Mouse (Mus musculus): Measurements from ENCODE around the gene Tmem163.

Tmem163 gene

DNA sequence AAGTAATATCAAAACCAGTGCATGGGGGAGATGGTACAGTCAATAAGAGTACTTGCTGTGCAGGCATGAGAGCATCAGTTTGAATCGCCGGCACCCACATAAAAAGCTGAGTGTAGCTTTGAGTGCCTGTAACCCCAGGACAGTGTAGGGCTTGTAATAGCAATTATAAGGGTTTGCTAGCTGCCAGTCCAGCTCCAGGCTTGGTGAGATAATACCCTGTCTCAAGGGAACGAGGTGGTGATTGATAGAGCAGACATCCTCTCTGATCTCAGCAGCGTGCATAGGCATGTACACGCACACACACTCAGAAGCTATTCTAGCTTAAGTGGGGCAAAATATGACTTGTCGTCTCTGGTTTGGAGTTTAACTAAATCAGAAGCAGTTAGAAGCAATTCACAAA is 13.1 kb downstream of the Tmem163 start:
- ChIA-PET POLR2A (no interaction called here), CTCF (no interaction called here)

DNA sequence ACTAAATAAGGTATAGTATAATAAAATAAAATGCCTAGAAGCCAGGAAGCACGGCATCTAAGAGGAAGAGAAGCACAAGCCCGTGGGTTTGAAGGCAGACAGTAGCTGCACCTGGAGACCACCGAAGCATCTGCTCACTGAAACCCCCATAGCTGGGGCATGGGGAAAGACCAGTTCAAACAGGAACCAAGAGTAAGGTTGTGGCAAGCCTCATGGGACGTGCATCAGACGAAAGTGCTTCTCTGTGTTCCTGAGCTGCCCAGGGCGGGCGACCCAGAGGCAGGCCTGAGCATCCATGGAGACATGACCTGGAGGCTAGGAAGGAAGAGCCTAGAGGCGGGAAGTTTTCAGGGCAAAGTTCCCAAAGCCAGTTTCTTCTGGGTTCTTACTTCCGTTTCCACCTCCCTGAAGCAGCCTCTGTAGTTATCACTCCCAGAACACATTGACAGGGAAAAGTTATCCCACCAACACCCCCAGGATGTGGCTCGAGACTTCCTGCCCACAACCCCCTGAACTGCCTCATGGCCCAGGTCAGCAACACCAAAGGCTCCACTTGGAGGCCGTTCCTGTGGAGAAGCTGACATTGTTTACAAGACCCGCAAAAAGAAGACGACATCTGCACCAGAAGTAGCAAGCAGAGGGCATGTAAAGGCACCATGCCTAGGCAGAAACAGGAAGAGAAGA is 16.8 kb downstream of the Tmem163 start:
- ChIA-PET CTCF (no interaction called here), POLR2A (no interaction called here)

DNA sequence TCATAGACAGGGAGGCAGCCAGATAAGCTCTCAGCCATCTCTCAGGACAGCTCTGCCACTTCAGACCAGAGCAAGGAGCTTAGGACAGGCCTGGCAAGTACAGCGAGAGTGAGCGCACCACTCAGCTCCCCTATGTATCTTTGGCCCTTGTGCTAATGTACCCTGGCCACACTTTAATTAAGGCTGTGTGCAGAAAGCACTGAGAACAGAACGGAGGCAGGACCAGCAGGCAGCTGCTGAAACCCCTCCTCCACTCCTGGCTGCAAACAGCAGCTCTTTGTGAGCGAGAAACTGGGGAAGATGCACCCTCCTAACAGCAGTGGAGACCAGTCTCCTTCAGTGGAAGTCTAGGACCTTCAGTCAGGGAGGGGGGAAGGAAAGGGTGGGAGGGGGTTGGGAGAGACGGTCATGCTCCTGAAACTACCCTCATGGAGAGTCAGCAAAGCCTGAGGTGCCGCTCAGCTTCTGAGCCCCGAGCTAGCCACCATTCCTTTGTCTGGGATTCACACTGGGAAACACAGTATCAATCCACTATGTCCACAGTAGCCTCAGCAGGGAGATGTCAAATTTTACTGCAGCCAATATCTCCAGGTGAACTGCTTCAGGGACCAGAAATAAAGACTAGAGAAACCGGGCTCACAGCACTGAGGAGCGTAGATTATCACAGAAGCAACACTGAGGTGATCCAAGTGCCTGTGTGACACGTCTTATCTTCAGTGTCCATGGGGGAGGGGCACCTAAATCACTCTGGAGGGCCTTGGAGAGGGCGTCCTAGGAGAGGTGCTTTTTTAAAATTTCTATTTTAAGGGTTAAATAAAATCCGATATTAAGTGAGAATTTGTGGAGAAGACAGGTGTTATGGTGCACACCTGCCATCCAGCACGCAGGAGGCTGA is 18.0 kb downstream of the Tmem163 start:
- ChIA-PET CTCF (interaction anchor here in 2 of 4 experiments (0.6 to 0.8 kb wide), 3 partner anchors 16 to 37 kb away, joined by 3 to 10 read pairs (median 3); no protein-coding TSS in a partner anchor), POLR2A (interaction anchor here in 1 of 4 experiments (0.6 to 1.7 kb wide), 2 partner anchors 11 to 1503 kb away, joined by 4 to 5 read pairs; no protein-coding TSS in a partner anchor)

DNA sequence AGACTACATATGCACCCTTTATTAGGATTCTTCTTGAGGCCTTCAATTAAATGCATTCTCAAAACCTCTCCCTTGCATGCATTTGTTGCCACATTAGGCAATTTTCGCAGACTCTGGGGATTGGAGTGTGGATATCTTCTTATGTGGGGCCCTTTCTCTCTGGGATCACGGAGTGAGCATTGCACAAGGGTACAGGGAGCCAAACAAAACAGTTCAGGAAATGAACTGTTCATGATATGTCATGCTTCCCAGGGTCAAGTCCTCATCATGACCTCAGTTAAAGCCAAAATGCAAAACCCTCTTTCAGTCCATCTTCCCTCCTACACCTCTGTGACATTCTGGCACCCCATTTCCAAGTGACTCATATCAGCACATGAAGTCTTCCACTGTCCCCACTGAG is 27.8 kb downstream of the Tmem163 start:
- POLR2A ChIA-PET: no interaction called here
- CTCF ChIA-PET: no interaction called here

DNA sequence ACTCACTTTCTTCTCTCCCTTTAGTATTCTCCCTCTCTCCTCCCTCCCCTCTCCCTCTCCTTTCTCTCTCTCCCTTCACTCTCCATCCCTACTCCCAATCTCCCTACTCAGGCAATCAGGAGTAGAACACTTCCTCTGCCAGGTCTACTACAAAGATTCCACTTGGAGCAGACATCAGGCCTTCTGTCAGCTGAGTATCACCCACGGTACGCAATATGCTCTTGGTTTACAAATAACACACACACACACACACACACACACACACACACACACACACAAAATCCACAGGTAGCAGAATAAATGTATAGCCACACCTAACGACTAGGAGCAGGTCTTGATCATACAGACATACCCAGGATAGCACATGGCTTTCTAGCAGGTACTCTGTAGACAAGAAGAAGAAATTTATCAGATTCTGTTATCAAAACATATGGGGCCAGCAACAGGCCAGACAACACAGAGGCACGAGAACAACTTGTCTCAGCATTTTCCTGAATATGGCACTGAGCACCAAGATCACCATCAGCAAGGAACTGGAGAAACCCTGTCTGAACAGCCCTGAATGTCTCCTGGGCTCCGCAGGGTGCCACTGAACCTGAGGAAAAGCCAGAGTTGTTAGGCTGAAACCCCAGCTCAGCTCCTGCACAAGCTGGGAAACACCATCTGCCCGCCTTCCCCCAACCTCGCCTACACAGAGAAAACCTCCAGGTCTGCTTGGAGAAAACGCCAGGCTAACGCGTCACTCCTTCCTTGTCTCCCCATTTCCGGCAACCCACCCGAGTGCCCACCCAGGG is 36.2 kb downstream of the Tmem163 start:
- CTCF ChIA-PET: no interaction called here
- POLR2A ChIA-PET: no interaction called here

DNA sequence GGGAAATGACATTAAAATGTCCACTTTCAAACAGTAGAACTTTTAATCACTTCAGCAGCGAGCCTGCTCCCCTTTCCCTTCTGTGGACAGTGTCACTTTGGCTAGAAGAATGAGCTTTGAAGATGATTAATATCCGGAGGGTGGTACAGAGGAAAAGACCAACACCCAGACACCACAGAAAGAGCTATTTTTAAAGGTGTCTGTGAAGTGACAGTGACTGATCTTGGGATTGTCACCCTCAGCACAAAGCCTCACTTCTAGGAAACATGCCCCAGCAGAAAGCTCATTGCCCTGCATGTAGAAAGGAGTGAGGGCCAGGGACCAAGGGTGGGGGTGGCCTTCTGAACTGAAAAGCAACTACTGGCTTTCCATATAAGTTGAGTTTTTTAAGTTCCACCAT is 41.4 kb downstream of the Tmem163 start:
- CTCF ChIA-PET: no interaction called here
- POLR2A ChIA-PET: interaction anchor here in 1 of 4 experiments (0.6 to 1.2 kb wide), 2 partner anchors 11 to 580 kb away, joined by 3 read pairs; no protein-coding TSS in a partner anchor

DNA sequence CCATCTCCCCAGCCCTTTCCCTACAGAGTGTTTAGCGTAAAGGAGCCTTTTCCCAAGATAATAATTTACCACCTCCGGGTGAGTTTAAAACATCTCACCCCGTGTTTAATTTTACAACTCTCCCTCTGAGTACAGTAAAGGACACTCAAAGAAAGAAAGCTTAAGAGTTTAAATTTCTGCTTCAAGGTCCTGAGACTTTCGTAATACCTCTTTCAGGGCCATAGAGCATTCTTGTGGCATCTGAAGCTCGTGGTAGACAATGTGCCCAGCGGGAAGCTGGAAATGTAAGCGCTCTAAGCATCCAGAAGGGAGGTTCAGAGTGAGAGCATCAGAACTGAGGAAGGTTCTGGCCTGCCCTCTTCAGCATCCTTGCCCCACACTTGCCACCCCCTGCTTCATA is 52.2 kb downstream of the Tmem163 start:
- POLR2A ChIA-PET: interaction anchor here in 2 of 4 experiments (0.6 to 2.5 kb wide), 2 partner anchors 120 to 129 kb away, joined by 5 read pairs; no protein-coding TSS in a partner anchor

DNA sequence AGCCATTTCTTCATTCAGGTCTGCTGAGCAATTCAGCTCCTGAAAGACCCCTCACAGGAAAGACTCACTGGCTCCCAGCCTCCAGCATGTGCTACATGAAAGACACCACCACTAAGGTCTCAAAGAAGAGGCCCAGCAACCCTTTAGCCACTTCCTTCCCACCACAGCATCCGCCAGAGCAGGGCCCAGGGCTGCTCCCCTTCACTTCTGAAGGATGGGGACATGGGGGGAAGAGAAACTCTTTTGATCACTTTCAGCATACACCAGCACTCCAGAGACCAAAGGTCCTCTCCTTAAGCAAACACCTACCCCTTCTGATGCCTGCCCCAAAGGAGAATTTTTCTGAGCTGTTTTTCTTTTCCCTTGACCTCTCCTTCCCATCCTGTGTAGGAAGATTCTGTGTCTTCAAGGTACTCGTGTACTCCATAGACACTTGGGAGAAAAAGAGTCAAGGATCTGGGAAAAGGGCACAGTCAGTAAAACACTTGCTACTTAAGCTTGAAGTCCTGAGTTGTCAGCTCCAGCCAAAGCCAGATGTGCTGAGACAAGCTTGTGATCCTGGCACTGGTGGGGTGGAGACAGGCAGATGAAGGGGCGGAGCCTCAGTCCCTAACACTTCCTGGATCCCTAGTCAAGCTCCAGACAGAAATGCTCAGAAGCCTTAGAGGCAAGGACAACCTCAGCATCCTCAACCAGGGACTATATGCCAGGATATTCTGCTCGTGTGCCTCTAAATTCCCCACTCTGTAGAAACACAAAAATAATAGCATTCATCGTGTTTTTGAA is 53.6 kb downstream of the Tmem163 start:
- ChIA-PET CTCF (no interaction called here), POLR2A (interaction anchor here in 2 of 4 experiments (1.2 to 2.5 kb wide), 4 partner anchors 12 to 148 kb away, joined by 3 to 5 read pairs (median 4); partner anchors contain the start of gene Ccnt2 (in 1 of the 2))

More for the DNA sequence above, 52.2 kb downstream of the Tmem163 start:
- CTCF ChIA-PET: no interaction called here

DNA sequence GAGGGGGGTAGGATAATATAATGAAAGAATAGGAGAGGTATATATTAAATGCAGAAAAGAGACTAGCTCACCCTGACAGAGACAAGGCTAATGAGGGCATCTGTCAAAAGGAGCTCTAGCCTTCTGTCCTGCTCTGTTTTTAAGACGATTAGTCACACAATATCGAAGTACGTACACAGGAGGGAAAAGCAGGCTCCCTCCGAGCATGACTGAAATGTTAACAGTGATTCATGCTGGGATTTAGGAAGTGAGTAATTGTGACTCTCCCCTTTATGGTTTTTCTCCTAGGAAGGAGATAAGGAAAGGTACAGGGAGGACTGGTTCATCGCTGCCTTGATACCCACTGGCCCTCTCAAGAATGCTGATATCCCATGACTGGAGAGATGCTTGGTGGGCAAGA is 57.0 kb downstream of the Tmem163 start:
- ChIA-PET CTCF (no interaction called here), POLR2A (no interaction called here)

DNA sequence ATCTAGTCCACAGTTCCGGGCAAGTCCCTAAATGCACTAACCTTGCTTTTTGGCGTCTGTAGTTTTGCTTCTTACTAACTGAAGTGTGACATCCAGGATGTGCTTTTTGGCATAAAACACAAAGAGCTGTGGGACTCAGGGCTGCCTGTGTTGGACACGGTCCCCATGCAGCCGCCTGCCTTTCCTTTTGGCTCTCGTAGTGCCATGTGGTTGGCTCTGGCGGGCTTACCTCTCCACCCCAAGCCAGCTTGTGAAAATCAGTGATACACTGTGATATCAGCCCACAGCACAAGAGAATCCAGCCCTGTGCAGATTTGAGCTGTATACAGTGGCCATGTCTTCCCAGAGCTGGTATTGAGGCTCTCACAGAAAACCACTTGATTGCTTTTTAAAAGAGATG is 60.3 kb downstream of the Tmem163 start:
- POLR2A ChIA-PET: no interaction called here
- CTCF ChIA-PET: interaction anchor here in 1 of 4 experiments (0.7 kb wide), 1 partner anchor 134 kb away, joined by 3 read pairs; no protein-coding TSS in a partner anchor

DNA sequence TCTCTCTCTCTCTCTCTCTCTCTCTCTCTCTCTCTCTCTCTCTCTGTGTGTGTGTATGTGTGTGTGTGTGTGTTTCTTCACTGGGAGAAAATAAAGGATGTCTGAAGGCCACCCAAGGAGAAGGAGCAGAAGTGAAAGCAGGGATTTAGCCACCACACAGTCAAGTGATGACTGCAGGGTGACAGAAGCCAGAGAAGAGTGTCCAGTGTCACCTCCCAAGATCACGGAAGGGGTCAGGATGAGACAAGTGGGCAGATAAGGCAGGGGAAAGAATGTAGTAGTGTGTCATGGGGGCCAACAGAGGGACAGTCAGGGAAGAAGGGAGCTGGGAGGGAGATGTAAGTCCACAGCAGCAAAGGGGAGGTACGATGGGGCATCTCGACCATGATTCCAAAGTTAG is 69.0 kb downstream of the Tmem163 start:
- CTCF ChIA-PET: no interaction called here
- POLR2A ChIA-PET: interaction anchor here in 1 of 4 experiments (0.6 kb wide), 1 partner anchor 1437 kb away, joined by 5 read pairs; no protein-coding TSS in a partner anchor

DNA sequence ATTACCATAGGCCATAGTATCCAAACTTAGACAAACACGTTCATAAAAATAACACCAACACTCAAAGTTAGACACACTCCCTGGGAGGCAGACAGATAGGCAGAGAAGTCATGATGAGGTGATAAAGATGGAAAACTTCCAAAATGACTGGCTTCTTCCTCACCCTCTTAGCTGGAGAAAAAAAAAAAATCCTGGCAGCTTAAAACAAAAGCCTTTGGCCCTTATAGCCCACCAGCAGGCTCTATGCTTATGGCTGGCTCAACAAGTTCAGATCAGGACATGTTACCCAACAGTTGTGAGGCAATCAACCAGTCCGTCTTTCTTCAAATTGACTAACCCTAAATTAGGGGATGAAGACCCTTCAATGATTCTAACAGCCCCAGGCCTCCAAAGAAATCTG is 69.5 kb downstream of the Tmem163 start:
- CTCF ChIA-PET: no interaction called here
- POLR2A ChIA-PET: no interaction called here

DNA sequence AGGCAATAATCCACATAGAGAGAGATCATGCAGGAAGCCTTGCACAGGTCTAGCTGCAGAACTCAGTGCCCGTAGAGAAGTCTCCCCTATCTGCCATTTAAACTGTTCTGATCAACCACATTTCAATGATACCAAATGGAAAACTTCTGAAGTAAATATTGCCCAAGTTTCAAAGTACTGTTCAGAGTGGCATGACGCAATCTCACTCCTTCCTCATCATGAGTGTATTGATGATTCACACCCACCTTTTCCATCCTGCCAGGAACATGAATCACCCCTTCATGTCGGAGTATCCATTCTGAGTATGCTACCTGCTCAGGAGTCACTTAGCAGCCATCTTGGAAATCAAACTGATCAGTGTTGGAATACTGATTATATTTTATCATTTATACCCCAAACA is 71.0 kb downstream of the Tmem163 start:
- POLR2A ChIA-PET: no interaction called here
- CTCF ChIA-PET: no interaction called here

DNA sequence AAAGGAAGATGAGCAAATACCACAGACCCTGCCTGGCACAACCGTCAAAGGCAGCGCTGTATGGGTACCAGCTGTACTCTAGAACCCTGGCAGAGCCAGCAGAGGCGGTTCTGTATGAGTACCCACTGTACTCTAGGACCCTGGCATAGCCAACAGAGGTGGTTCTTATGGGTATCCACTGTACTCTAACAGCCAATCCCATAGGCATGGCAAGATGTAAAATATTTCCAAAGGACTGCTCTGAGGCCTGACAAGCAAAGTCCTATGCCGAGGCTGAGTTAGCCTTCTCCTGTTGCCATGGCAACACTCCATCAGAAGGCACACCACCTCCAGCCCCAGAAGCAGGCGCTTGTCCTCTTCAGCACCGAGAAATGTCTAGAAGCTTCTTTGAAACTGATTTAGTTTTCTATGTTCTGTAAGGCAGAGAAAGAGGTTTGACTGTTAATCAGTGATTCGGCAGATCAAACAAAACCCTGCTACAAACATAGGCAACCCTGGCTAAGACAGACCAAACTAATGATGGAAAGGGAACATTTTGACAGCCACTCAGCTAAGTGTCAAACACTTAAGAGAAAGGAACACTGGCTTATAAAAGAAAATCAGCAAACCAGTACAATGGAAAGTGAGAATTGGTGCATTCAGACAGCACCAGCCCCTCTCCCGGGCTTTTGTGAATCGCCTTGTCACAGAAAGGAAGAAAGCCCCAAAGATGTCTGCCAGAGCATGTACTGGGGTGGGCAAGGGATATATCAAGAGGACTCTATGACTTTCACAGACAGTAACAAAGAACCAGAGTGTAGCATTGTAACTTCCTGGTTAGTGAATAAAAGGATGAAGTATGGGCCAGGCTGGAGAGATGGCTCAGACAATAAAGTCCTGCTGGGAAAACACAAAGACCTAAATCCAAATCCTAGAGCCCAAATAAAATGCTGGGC is 75.4 kb downstream of the Tmem163 start:
- CTCF ChIA-PET: no interaction called here
- POLR2A ChIA-PET: no interaction called here

DNA sequence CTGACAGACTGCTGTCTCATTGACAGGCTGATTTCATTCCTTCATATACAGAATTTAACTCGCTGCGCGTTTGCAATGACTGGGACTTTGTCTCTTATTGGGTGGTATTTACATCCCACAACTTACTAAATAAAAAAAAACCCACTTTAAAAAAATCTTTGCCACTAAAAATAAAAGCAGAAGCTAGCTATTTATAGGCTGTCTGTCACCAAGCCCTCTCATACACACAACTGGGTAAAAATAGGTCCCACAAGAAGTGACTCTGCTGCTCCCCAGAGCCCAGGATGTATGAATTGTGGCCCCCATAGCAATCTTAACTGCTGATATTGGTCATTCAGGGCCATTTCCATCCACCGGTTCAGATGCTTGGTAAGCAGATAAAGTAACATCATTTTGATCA is 83.2 kb downstream of the Tmem163 start:
- ChIA-PET POLR2A (interaction anchor here in 1 of 4 experiments (0.9 kb wide), 1 partner anchor 47 kb away, joined by 3 read pairs; no protein-coding TSS in a partner anchor), CTCF (no interaction called here)

DNA sequence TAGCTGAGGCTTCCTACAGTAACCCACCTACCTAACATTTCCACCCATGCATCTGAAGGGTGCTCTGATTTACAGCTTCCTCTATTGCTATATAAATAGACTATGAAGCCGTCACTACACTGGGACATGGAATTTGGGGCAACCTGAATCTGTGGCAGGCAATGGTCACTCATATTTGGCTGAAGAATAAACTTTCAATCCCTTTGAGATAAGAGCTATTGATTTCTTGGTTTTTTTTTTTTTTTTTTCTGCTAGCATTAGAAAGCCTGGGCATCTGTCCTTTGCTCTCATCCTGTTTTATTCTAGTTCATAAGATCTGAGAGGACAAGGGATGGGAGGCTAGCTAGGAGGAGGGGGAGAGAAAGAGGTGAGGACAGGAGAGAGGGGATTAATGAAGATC is 83.6 kb downstream of the Tmem163 start:
- ChIA-PET CTCF (no interaction called here), POLR2A (interaction anchor here in 1 of 4 experiments (0.9 kb wide), 1 partner anchor 47 kb away, joined by 3 read pairs; no protein-coding TSS in a partner anchor)

DNA sequence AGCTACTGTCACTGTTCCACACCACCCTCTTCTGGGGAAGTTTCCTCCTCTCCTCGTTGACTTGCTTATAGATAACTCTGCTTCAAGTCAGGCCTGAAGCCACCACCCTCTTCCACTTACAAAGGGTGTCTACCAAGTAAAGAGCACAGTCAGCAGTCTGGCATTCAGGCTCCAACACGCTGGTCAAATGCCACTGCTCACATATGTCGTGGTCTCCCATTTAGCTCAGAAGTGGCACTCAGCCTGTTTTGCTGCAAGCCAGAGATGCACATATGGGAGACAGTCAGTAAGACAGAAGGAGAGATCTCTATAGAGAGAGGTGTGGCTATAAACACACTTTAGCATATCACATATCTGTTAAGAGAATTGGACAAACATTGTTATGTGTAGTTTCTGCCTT is 89.8 kb downstream of the Tmem163 start:
- ChIA-PET CTCF (no interaction called here), POLR2A (interaction anchor here in 1 of 4 experiments (0.9 kb wide), 1 partner anchor 105 kb away, joined by 3 read pairs; no protein-coding TSS in a partner anchor)

DNA sequence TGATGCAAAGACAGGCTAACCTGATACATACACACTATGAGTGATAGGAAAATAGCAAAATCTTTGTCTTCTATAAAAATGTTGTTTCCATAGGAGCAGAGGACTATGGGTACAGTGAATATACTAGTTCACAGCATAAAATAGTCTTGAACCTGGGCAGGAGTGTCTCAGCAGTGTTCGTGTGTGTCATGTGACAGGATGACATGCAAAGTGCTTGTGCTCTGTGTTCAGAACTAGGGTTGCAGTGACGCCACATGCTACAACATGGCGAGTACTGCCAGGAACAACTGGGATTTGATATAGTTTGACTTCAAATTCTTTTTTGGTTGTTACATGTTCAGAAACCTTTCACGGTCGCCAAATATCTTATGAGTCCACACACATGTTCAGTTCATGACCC is 92.3 kb downstream of the Tmem163 start:
- CTCF ChIA-PET: no interaction called here
- POLR2A ChIA-PET: no interaction called here
